Mouse (Mus musculus) intestine, postnatal 0 days (tissue): ENCODE measurements around the gene Cabp1. TPM values are rescaled to one million over a fixed set of nuclear protein-coding genes. Genes with fewer than 3 reads are reported as not detected.
A peak's percentile ranks its signal among the peaks of the same experiment; 100 is the strongest.

Experiments
- ATAC-seq: fragments of 200-750 bp; cut with Nextera tagmentation; 2 replicates; pipeline ENCODE4 v1.8.0; 2017; ENCODE audit warnings: mild to moderate bottlenecking, moderate TSS enrichment, moderate library complexity
- H3K27ac ChIP-seq: fragments of 300-500 bp; sonication (generic); 2 replicates; pipeline ENCODE4 v1.5.1; 2014; ENCODE audit warnings: mild to moderate bottlenecking, low read depth, low read length, moderate library complexity
- H3K27me3 ChIP-seq: fragments of 300-500 bp; sonication (generic); replicated peaks from 2 replicates; pipeline ENCODE4 v1.6.1; 2014; ENCODE audit warnings: low read length, mixed read lengths; ENCODE audit not compliant: control insufficient read depth, insufficient read depth
- H3K36me3 ChIP-seq: fragments of 300-500 bp; sonication (generic); 2 replicates; pipeline ENCODE4 v1.6.1; 2014; ENCODE audit warnings: mild to moderate bottlenecking, moderate library complexity; ENCODE audit not compliant: control insufficient read depth, insufficient read depth
- H3K4me1 ChIP-seq: fragments of 300-500 bp; sonication (generic); replicated peaks from 2 replicates; pipeline ENCODE4 v1.6.1; 2014; ENCODE audit warnings: antibody characterized with exemption, low read length, mixed read lengths; ENCODE audit not compliant: control insufficient read depth, insufficient read depth
- H3K4me2 ChIP-seq: fragments of 300-500 bp; sonication (generic); replicated peaks from 2 replicates; pipeline ENCODE4 v1.6.1; 2014; ENCODE audit warnings: low read depth, mild to moderate bottlenecking, moderate library complexity
- H3K4me3 ChIP-seq: fragments of 300-500 bp; sonication (generic); 2 replicates; pipeline ENCODE4 v1.5.1; 2014; ENCODE audit warnings: low read depth, low read length
- H3K9ac ChIP-seq: fragments of 300-500 bp; sonication (generic); 2 replicates; pipeline ENCODE4 v1.6.1; 2014; ENCODE audit warnings: mild to moderate bottlenecking, low read depth, low read length
- H3K9me3 ChIP-seq: fragments of 300-500 bp; sonication (generic); 2 replicates; pipeline ENCODE4 v1.6.1; 2016; ENCODE audit warnings: mixed run types; ENCODE audit not compliant: control insufficient read depth
- CTCF ChIP-seq: sonication (generic); IDR thresholded peaks from 2 replicates; pipeline ENCODE4 v1.5.1; 2016; ENCODE audit warnings: low read depth, mild to moderate bottlenecking, control low read depth, antibody characterized with exemption, moderate library complexity
- WGBS: fragments of 180-500 bp; shearing (Covaris S2); extraction: QIAGEN DNeasy Blood & Tissue Kit; methylation state at CpG from one replicate; pipeline ENCODE4 v1.1.7; 2014; 5-methylcytosine and 5-hydroxymethylcytosine counted together
- polyA plus RNA-seq: library from polyadenylated mRNA; unstranded; fragments of >200 nt; fragmentation: Nextera tagmentation; extraction: Ambion mirVana; gene quantifications from 2 replicates; pipeline ENCODE4 v1.2.1, GENCODE M21; 2015

Gene Cabp1
- polyA plus RNA-seq, 1 experiment from 2014 or later, result 0.57 TPM

- 63% methylated on average over 13 of the region's 13 CpGs for WGBS
- H3K9ac ChIP-seq, result no peak overlapping the region
- no peaks in the 10 kb centered on the region for H3K9me3 ChIP-seq
- no peak overlapping the region for H3K27ac ChIP-seq
- no peak overlapping the region for H3K4me2 ChIP-seq
- H3K36me3 ChIP-seq, result no peaks in the 10 kb centered on the region
- ATAC-seq, result peak; percentile 35
- no peaks in the 10 kb centered on the region for H3K4me1 ChIP-seq
- peaks cover 6% of the 10 kb centered on the region; the same call in 1 of the 2 replicates for H3K27me3 ChIP-seq
- no peak overlapping the region for H3K4me3 ChIP-seq
- no peak for TF ChIP-seq CTCF
These were observed 12.8 kb downstream of the Cabp1 start for GRCm38 (mm10) chr5:115181248-115181940.

- no peak overlapping the region for H3K27ac ChIP-seq
- ATAC-seq, result no peak
- H3K27me3 ChIP-seq, result no peaks in the 10 kb centered on the region
- H3K9me3 ChIP-seq, result no peaks in the 10 kb centered on the region
- H3K4me1 ChIP-seq, result no peaks in the 10 kb centered on the region
- H3K4me3 ChIP-seq, result no peak overlapping the region
- no peaks in the 10 kb centered on the region for H3K36me3 ChIP-seq
- 94% methylated on average over 11 of the region's 11 CpGs for WGBS
- no peak overlapping the region for H3K4me2 ChIP-seq
- no peak for TF ChIP-seq CTCF
- no peak overlapping the region for H3K9ac ChIP-seq
These were observed 14.6 kb downstream of the Cabp1 start for GRCm38 (mm10) chr5:115179596-115179995.

- Histone ChIP-seq H3K4me1 (no peaks in the 10 kb centered on the region), H3K36me3 (no peaks in the 10 kb centered on the region), H3K9ac (no peak overlapping the region), H3K27ac (no peak overlapping the region), H3K27me3 (no peaks in the 10 kb centered on the region), H3K4me2 (no peak overlapping the region), H3K9me3 (no peaks in the 10 kb centered on the region), H3K4me3 (no peak overlapping the region)
- no peak for TF ChIP-seq CTCF
- WGBS, result 79% methylated on average over 6 of the region's 6 CpGs
- ATAC-seq, result no peak
These were observed 16.3 kb downstream of the Cabp1 start for GRCm38 (mm10) chr5:115177866-115178265.

- H3K27ac ChIP-seq, result no peak overlapping the region
- H3K9me3 ChIP-seq, result no peaks in the 10 kb centered on the region
- TF ChIP-seq CTCF, result peak; percentile 58
- no peaks in the 10 kb centered on the region for H3K36me3 ChIP-seq
- H3K9ac ChIP-seq, result no peak overlapping the region
- 89% methylated on average over 1 of the region's 1 CpGs for WGBS
- H3K4me3 ChIP-seq, result no peak overlapping the region
- H3K4me1 ChIP-seq, result no peaks in the 10 kb centered on the region
- no peak overlapping the region for H3K4me2 ChIP-seq
- ATAC-seq, result no peak
- no peaks in the 10 kb centered on the region for H3K27me3 ChIP-seq
These were observed 19.6 kb downstream of the Cabp1 start for GRCm38 (mm10) chr5:115174554-115174953.

GRCm38 (mm10) chr5:115170150-115170549 lies 24.0 kb downstream of the Cabp1 start:
- WGBS, result 74% methylated on average over 8 of the region's 8 CpGs
- H3K4me1 ChIP-seq, result no peaks in the 10 kb centered on the region
- H3K36me3 ChIP-seq, result no peaks in the 10 kb centered on the region
- no peak overlapping the region for H3K9ac ChIP-seq
- no peak for TF ChIP-seq CTCF
- no peaks in the 10 kb centered on the region for H3K27me3 ChIP-seq
- ATAC-seq, result no peak
- no peaks in the 10 kb centered on the region for H3K9me3 ChIP-seq
- H3K4me3 ChIP-seq, result no peak overlapping the region
- H3K4me2 ChIP-seq, result no peak overlapping the region
- no peak overlapping the region for H3K27ac ChIP-seq

- no peaks in the 10 kb centered on the region for H3K9me3 ChIP-seq
- WGBS, result 45% methylated on average over 25 of the region's 27 CpGs
- H3K36me3 ChIP-seq, result no peaks in the 10 kb centered on the region
- no peaks in the 10 kb centered on the region for H3K27me3 ChIP-seq
- H3K9ac ChIP-seq, result no peak overlapping the region
- H3K27ac ChIP-seq, result no peak overlapping the region
- 0 out of 2 replicates have a peak overlapping the region, but pooled peaks have one; percentile 6 for H3K4me2 ChIP-seq
- TF ChIP-seq CTCF, result no peak
- no peak for ATAC-seq
- H3K4me1 ChIP-seq, result no peaks in the 10 kb centered on the region
- no peak overlapping the region for H3K4me3 ChIP-seq
These were observed 25.4 kb downstream of the Cabp1 start for GRCm38 (mm10) chr5:115168641-115169415.
